Mouse (Mus musculus): ENCODE measurements around the gene Tdp2. TPM values are rescaled to one million over a fixed set of nuclear protein-coding genes. Genes with fewer than 3 reads are reported as not detected.

Gene Tdp2
- total and polyA plus RNA-seq, 3 experiments = 37.4 to 96.6 (median 44.5) TPM

DNA sequence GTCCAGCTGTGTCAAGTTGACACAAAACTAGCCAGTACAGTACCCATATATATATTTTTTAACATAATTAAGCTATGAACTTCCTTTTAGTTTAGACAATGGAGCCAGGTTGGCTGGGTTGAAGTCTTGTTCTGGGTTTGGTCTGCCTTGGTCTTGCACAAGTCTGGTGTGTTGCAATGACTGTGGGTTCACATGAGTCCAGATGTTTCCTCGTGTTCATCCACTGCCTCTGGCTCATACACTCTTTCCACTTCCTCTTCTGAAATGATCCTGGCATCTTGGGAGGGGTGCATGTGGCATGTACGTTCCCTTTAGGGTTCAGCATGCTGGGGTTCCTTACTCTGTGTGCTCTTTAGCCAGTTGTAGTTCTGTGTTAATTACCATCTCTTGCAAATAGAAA is 40.1 kb upstream of the Tdp2 start:
- TF ChIP-seq CHD2 (IDR thresholded peaks at IDR 0.05; ENCODE audit: low read length) (no peak), BHLHE40 (IDR thresholded peaks at IDR 0.05; ENCODE audit: low read depth, low read length) (peak; percentile 37; the same call in 1 of the 2 replicates), MYC (IDR thresholded peaks at IDR 0.05; ENCODE audit: low read depth, low read length) (peak; percentile 54; the same call in 1 of the 2 replicates), ELF1 (IDR thresholded peaks at IDR 0.05; ENCODE audit: low read depth, low read length) (no peak), EP300 (IDR thresholded peaks at IDR 0.05; ENCODE audit: low read length) (peak; percentile 45; the same call in 1 of the 2 replicates), USF1 (IDR thresholded peaks at IDR 0.05; ENCODE audit: low read depth, low read length) (no peak)
- Histone ChIP-seq H3K79me2 (replicated peaks; ENCODE audit: control insufficient read depth, extremely low read depth, insufficient read depth, poor library complexity, severe bottlenecking) (no peaks in the 10 kb centered on the region), H3K9me3 (replicated peaks; ENCODE audit: low read length) (no peaks in the 10 kb centered on the region), H3K27ac (ENCODE audit: insufficient read depth, low read depth) (no peak overlapping the region), H3K27me3 (replicated peaks) (no peaks in the 10 kb centered on the region), H3K4me1 (ENCODE audit: control insufficient read depth in 1 of 2, insufficient read depth in 2 of 2) (peaks cover 8 to 30% of the 10 kb centered on the region in 2 experiments), H3K4me3 (replicated peaks in 1 of 3; ENCODE audit: low read depth in 2 of 3, low read length in 2 of 3, poor library complexity in 1 of 3) (no peak overlapping the region), H3K9ac (ENCODE audit: insufficient read depth, low read depth) (no peak overlapping the region), H3K36me3 (replicated peaks in 1 of 2; ENCODE audit: control insufficient read depth in 1 of 2, insufficient read depth in 1 of 2, low read length in 1 of 2) (no peaks in the 10 kb centered on the region), H3K4me2 (ENCODE audit: insufficient read depth, low read depth, poor library complexity, severe bottlenecking) (no peak overlapping the region)
- in situ Hi-C loops (cut with MboI; ENCODE audit: low pct_ligation_motif_present, low pct_unique_long_range_greater_than_20kb, low sequenced_read_pairs) = no loop called here
- dilution Hi-C loops (cut with MboI; ENCODE audit: extremely low pct_ligation_motif_present, extremely low pct_unique_long_range_greater_than_20kb, low sequenced_read_pairs) = no loop called here
- peak; percentile 35 for DNase-seq (ENCODE audit: extremely low read depth)

DNA sequence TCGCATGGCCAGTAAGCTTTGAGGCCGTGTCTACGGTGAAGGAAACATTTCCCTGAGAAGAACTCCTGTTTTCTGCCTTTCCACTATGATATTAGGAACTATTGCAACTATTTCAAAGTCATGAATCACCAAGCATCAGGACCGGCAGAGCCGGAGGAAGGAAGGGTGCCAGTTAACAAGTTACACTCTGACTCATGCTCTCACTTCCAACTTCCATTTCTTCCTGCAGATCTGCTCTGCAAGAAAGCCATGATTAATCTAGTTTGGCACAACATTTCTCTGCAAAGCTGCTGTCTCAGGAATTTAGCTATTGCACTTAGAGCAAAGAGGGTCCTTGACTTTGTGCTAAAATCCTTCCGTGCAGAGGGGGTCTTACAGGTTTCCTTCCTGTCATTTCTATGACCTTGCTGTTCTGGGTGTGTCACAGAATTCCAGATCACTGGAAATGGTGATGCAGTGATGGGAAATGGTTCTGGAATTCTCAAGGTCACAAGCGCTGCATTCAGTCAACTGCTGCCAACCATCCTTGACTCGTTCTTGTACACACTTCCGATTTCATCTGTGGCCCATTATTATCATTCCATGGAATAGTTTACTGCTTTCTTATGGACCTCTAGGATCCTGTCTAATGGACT is 39.0 kb upstream of the Tdp2 start:
- H3K9me3 ChIP-seq (replicated peaks; ENCODE audit: low read length) = no peaks in the 10 kb centered on the region
- H3K4me2 ChIP-seq (ENCODE audit: insufficient read depth, low read depth, poor library complexity, severe bottlenecking) = no peak overlapping the region
- dilution Hi-C loops (cut with MboI; ENCODE audit: extremely low pct_ligation_motif_present, extremely low pct_unique_long_range_greater_than_20kb, low sequenced_read_pairs) = no loop called here
- TF ChIP-seq POLR2AphosphoS2 (IDR thresholded peaks at IDR 0.05; ENCODE audit: low read depth, low read length) (no peak), IRF4 (IDR thresholded peaks at IDR 0.05; ENCODE audit: low read depth, low read length) (peak; percentile 13; the same call in 1 of the 2 replicates), NRF1 (IDR thresholded peaks at IDR 0.05; ENCODE audit: low read depth, low read length) (no peak), SIN3A (IDR thresholded peaks at IDR 0.05; ENCODE audit: low read length) (0 out of 2 replicates have a peak, but pooled peaks have one; percentile 10)
- no peak overlapping the region for H3K27ac ChIP-seq (ENCODE audit: insufficient read depth, low read depth)
- H3K9ac ChIP-seq (ENCODE audit: insufficient read depth, low read depth) = no peak overlapping the region
- in situ Hi-C loops (cut with MboI; ENCODE audit: low pct_ligation_motif_present, low pct_unique_long_range_greater_than_20kb, low sequenced_read_pairs) = no loop called here
- no peaks in the 10 kb centered on the region for H3K36me3 ChIP-seq (replicated peaks in 1 of 2; ENCODE audit: control insufficient read depth in 1 of 2, insufficient read depth in 1 of 2, low read length in 1 of 2)
- no peaks in the 10 kb centered on the region for H3K79me2 ChIP-seq (replicated peaks; ENCODE audit: control insufficient read depth, extremely low read depth, insufficient read depth, poor library complexity, severe bottlenecking)
- no peak for DNase-seq (ENCODE audit: extremely low read depth)
- peaks cover 2 to 24% of the 10 kb centered on the region in 2 experiments for H3K4me1 ChIP-seq (ENCODE audit: control insufficient read depth in 1 of 2, insufficient read depth in 2 of 2)
- H3K27me3 ChIP-seq (replicated peaks) = no peaks in the 10 kb centered on the region
- H3K4me3 ChIP-seq (replicated peaks in 1 of 3; ENCODE audit: low read depth in 2 of 3, low read length in 2 of 3, poor library complexity in 1 of 3) = no peak overlapping the region

DNA sequence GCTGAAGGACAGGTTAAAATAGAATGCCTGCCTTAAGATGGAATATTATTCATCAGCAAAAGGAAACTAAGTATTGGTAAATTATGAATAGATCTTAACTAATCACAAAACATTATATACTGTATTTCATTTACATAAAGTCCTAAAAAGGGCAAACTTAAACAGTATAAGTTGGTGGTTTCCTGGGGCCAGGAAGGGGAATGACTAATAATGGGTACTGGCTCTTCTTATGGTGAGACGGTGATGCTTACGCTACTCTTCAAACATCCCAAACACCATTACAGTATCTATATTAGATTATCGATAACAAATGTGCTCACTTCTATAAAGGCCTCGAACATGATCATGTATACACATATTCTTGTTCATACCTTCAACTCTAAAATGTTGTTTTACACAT is 32.8 kb upstream of the Tdp2 start:
- no peak for DNase-seq (ENCODE audit: extremely low read depth)
- no peak overlapping the region for H3K9ac ChIP-seq (ENCODE audit: insufficient read depth, low read depth)
- H3K4me1 ChIP-seq (ENCODE audit: control insufficient read depth in 1 of 2, insufficient read depth in 2 of 2) = peaks cover 2 to 5% of the 10 kb centered on the region in 2 experiments; a peak in 3 of 4 replicates
- H3K27me3 ChIP-seq (replicated peaks) = no peaks in the 10 kb centered on the region
- TF ChIP-seq NRF1 (IDR thresholded peaks at IDR 0.05; ENCODE audit: low read depth, low read length) = no peak
- no peak for TF ChIP-seq POLR2AphosphoS2 (IDR thresholded peaks at IDR 0.05; ENCODE audit: low read depth, low read length)
- TF ChIP-seq BHLHE40 (IDR thresholded peaks at IDR 0.05; ENCODE audit: low read depth, low read length) = no peak
- TF ChIP-seq MXI1 (IDR thresholded peaks at IDR 0.05; ENCODE audit: low read depth, low read length) = no peak
- TF ChIP-seq CHD2 (IDR thresholded peaks at IDR 0.05; ENCODE audit: low read length) = no peak
- no peak for TF ChIP-seq ZMIZ1 (IDR thresholded peaks at IDR 0.05; ENCODE audit: low read depth, low read length)
- TF ChIP-seq TBP (conservative IDR thresholded peaks at IDR 0.05; ENCODE audit: low read depth, low read length) = no peak
- no peak for TF ChIP-seq PAX5 (IDR thresholded peaks at IDR 0.05; ENCODE audit: low read length)
- no peak for TF ChIP-seq MEF2A (IDR thresholded peaks at IDR 0.05; ENCODE audit: borderline replicate concordance, low read depth, low read length)
- TF ChIP-seq NELFE (IDR thresholded peaks at IDR 0.05; ENCODE audit: low read depth, low read length) = no peak
- no peak for TF ChIP-seq TCF12 (IDR thresholded peaks at IDR 0.05; ENCODE audit: low read depth, low read length)
- TF ChIP-seq ELF1 (IDR thresholded peaks at IDR 0.05; ENCODE audit: low read depth, low read length) = no peak
- H3K9me3 ChIP-seq (replicated peaks; ENCODE audit: low read length) = no peaks in the 10 kb centered on the region
- dilution Hi-C loops (cut with MboI; ENCODE audit: extremely low pct_ligation_motif_present, extremely low pct_unique_long_range_greater_than_20kb, low sequenced_read_pairs) = no loop called here
- in situ Hi-C loops (cut with MboI; ENCODE audit: low pct_ligation_motif_present, low pct_unique_long_range_greater_than_20kb, low sequenced_read_pairs) = no loop called here
- H3K4me2 ChIP-seq (ENCODE audit: insufficient read depth, low read depth, poor library complexity, severe bottlenecking) = no peak overlapping the region
- no peak overlapping the region for H3K27ac ChIP-seq (ENCODE audit: insufficient read depth, low read depth)
- H3K79me2 ChIP-seq (replicated peaks; ENCODE audit: control insufficient read depth, extremely low read depth, insufficient read depth, poor library complexity, severe bottlenecking) = peaks cover 24% of the 10 kb centered on the region
- no peaks in the 10 kb centered on the region for H3K36me3 ChIP-seq (replicated peaks in 1 of 2; ENCODE audit: control insufficient read depth in 1 of 2, insufficient read depth in 1 of 2, low read length in 1 of 2)
- H3K4me3 ChIP-seq (replicated peaks in 1 of 3; ENCODE audit: low read depth in 2 of 3, low read length in 2 of 3, poor library complexity in 1 of 3) = no peak overlapping the region

All from CH12.LX (cell line).